Mouse (Mus musculus): ENCODE results near the gene Tmem35b.

- TF ChIP-seq CTCF (conservative IDR thresholded peaks at IDR 0.05; ENCODE audit: low read length) (no peak), NANOG (IDR thresholded peaks at IDR 0.05; ENCODE audit: borderline replicate concordance, low read length) (no peak), POU5F1 (IDR thresholded peaks at IDR 0.05; ENCODE audit: borderline replicate concordance, low read length) (no peak)
These were observed 37.7 kb upstream of the Tmem35b start for GRCm38 (mm10) chr4:127085761-127086160.

Data from E14TG2a.4 (cell line).